Mouse (Mus musculus) Patski (cell line): ENCODE measurements around the gene Cpsf3. TPM values are rescaled to one million over a fixed set of nuclear protein-coding genes. Genes with fewer than 3 reads are reported as not detected.

Experiments used
- ATAC-seq: fragments of 100-300 bp; one replicate; pipeline ENCODE4 v1.8.0; 2021
- CTCF ChIA-PET: fragments of 350-600 bp; sonication (Branson Sonifier 250); formaldehyde crosslinking; loops from one replicate; lab custom pipeline; 2022; ENCODE audit warnings: inconsistent platforms; lab: Charles Lee
- POLR2A ChIA-PET: fragments of 350-600 bp; sonication (Branson Sonifier 250); formaldehyde crosslinking; loops from one replicate; lab custom pipeline; 2022; ENCODE audit warnings: antibody characterized with exemption, inconsistent platforms; lab: Charles Lee
- DNase-seq: peaks from one replicate; pipeline ENCODE4 v3.0.0-alpha.2; 2011; ENCODE audit warnings: low read depth, low spot score
- H3K27me3 ChIP-seq: fragments of 371-371 bp; one replicate; pipeline ENCODE4 v1.5.1; 2021
- CTCF ChIP-seq: fragments of 100-300 bp; IDR thresholded peaks from one replicate; pipeline ENCODE4 v1.5.1; 2021
- in situ Hi-C: fragments of 300-500 bp; cut with MboI; formaldehyde crosslinking; loops from 3 replicates; pipeline ENCODE4 v1.11.1; 2018; ENCODE audit warnings: low pct_unique_long_range_greater_than_20kb, mixed read lengths
- polyA plus RNA-seq: library from polyadenylated mRNA; unstranded; gene quantifications from one replicate; pipeline ENCODE4 v1.2.3, GENCODE M21; 2021

The Cpsf3 gene
- polyA plus RNA-seq, 1 experiment from 2014 or later, result 54.8 TPM

- CTCF ChIA-PET, result no interaction called here
- in situ Hi-C loops, result loop anchor here (25.0 kb wide), 1 partner anchor 554 kb away; no protein-coding TSS in a partner anchor
- ATAC-seq (no peak), DNase-seq (no peak)
- POLR2A ChIA-PET, result no interaction called here
- no peaks in the 10 kb centered on the region for H3K27me3 ChIP-seq
- TF ChIP-seq CTCF, result peak; percentile 79
Measured at GRCm38 (mm10) chr12:21265946-21266783, 19.0 kb upstream of the Cpsf3 start.

- TF ChIP-seq CTCF, result no peak
- POLR2A ChIA-PET, result no interaction called here
- no peaks in the 10 kb centered on the region for H3K27me3 ChIP-seq
- in situ Hi-C loops, result loop anchor here (25.0 kb wide), 1 partner anchor 554 kb away; no protein-coding TSS in a partner anchor
- DNase-seq (no peak), ATAC-seq (no peak)
- CTCF ChIA-PET, result no interaction called here
Measured at GRCm38 (mm10) chr12:21266784-21267098, 18.4 kb upstream of the Cpsf3 start.

GRCm38 (mm10) chr12:21268083-21268616 is 17.0 kb upstream of the Cpsf3 start:
- POLR2A ChIA-PET, result no interaction called here
- DNase-seq, result no peak
- no peaks in the 10 kb centered on the region for H3K27me3 ChIP-seq
- in situ Hi-C loops, result loop anchor here (25.0 kb wide), 1 partner anchor 556 kb away; no protein-coding TSS in a partner anchor
- ATAC-seq, result no peak
- no peak for TF ChIP-seq CTCF
- CTCF ChIA-PET, result no interaction called here

GRCm38 (mm10) chr12:21274446-21274845 is 10.7 kb upstream of the Cpsf3 start:
- ATAC-seq (no peak), DNase-seq (no peak)
- H3K27me3 ChIP-seq, result no peaks in the 10 kb centered on the region
- in situ Hi-C loops, result loop anchor here (25.0 kb wide), 1 partner anchor 562 kb away; no protein-coding TSS in a partner anchor
- CTCF ChIA-PET, result interaction anchor here (1.4 kb wide), 1 partner anchor 164 kb away, joined by 3 read pairs; no protein-coding TSS in a partner anchor
- no peak for TF ChIP-seq CTCF
- POLR2A ChIA-PET, result no interaction called here

- POLR2A ChIA-PET, result no interaction called here
- DNase-seq, result no peak
- TF ChIP-seq CTCF, result no peak
- no peak for ATAC-seq
- in situ Hi-C loops, result no loop called here
- CTCF ChIA-PET, result no interaction called here
- H3K27me3 ChIP-seq, result no peaks in the 10 kb centered on the region
Measured at GRCm38 (mm10) chr12:21277352-21277864, 7.8 kb upstream of the Cpsf3 start.

- ChIA-PET CTCF (interaction anchor here (1.5 kb wide), 1 partner anchor 191 kb away, joined by 3 read pairs; no protein-coding TSS in a partner anchor), POLR2A (interaction anchor here (0.7 to 1.7 kb wide), 5 partner anchors 16 to 32 kb away, joined by 3 to 10 read pairs (median 3); partner anchors contain the start of gene Iah1)
- no peak for DNase-seq
- no peak for TF ChIP-seq CTCF
- ATAC-seq, result peak; percentile 86
- no peaks in the 10 kb centered on the region for H3K27me3 ChIP-seq
- in situ Hi-C loops, result no loop called here
Measured at GRCm38 (mm10) chr12:21285508-21286242, 484 bp downstream of the Cpsf3 start.

GRCm38 (mm10) chr12:21286243-21286622 is 1.0 kb downstream of the Cpsf3 start, which contains the start of gene Itgb1bp1:
TSS of gene Itgb1bp1 (minus strand) at chr12:21286284.
- in situ Hi-C loops, result no loop called here
- CTCF ChIA-PET, result interaction anchor here (1.5 kb wide), 1 partner anchor 190 kb away, joined by 3 read pairs; no protein-coding TSS in a partner anchor

GRCm38 (mm10) chr12:21286712-21287650 is 1.8 kb downstream of the Cpsf3 start:
- no peak for ATAC-seq
- DNase-seq, result no peak
- in situ Hi-C loops, result no loop called here
- no peak for TF ChIP-seq CTCF
- ChIA-PET POLR2A (interaction anchor here (0.7 to 1.7 kb wide), 3 partner anchors 16 to 29 kb away, joined by 3 to 10 read pairs (median 4); partner anchors contain the start of gene Iah1), CTCF (interaction anchor here (1.5 kb wide), 1 partner anchor 190 kb away, joined by 3 read pairs; no protein-coding TSS in a partner anchor)
- H3K27me3 ChIP-seq, result no peaks in the 10 kb centered on the region

More at GRCm38 (mm10) chr12:21286243-21286622, 1.0 kb downstream of the Cpsf3 start, which contains the start of gene Itgb1bp1:
- POLR2A ChIA-PET, result interaction anchor here (0.7 to 1.7 kb wide), 4 partner anchors 15 to 30 kb away, joined by 3 to 10 read pairs (median 4); partner anchors contain the start of gene Iah1
- DNase-seq (peak; percentile 90), ATAC-seq (peak; percentile 81)
- no peaks in the 10 kb centered on the region for H3K27me3 ChIP-seq
- TF ChIP-seq CTCF, result no peak
